Mouse (Mus musculus) testis, postnatal 10 days (tissue): ENCODE data around the gene Qk.

Source experiments
- DNase-seq: peaks from one replicate; pipeline ENCODE4 v3.0.0; 2021; ENCODE audit warnings: low spot score

The Qk gene

GRCm38 (mm10) chr17:10240081-10240480, 79.6 kb downstream of the Qk start:
- DNase-seq = no peak

DNA sequence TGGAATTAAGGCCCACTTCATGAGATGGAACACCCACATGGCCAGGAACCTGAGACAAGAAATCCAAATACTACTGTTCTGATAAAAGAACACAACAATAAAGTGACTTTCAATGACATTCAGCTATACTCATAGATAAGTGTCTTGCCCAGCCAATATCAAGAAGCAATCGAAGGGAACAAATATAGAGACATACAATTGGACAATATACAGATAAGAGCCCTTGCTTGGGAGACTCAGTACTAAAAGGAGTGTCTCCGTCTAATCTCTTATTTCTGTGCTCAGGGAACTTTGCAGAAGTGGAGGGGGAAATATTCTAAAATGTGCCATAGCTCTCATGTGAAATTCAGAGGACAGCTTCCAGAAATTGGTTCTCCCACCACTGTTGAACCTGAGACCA, 83.1 kb downstream of the Qk start:
- DNase-seq = no peak

DNA sequence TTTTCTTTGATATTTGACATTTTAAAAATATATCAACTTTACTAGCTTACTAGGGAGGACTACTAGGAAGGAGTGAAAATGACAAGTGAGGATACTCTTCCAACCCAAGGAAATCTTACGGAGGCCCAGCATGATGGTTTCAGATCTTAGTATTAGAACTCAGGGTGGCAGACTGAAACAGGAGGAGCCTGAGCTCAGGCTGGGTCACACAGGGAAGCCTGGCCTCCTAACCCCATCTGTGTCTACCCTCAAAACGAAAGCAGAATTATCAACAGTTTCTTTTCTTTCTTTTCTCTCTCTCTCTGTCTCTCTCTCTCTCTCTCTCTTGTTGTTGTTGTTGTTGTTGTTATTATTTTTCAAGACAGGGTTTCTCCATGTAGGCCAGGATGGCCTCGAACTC, 87.2 kb downstream of the Qk start:
- DNase-seq = no peak

- DNase-seq = no peak
Measured at GRCm38 (mm10) chr17:10227798-10228538, 91.7 kb downstream of the Qk start.

DNA sequence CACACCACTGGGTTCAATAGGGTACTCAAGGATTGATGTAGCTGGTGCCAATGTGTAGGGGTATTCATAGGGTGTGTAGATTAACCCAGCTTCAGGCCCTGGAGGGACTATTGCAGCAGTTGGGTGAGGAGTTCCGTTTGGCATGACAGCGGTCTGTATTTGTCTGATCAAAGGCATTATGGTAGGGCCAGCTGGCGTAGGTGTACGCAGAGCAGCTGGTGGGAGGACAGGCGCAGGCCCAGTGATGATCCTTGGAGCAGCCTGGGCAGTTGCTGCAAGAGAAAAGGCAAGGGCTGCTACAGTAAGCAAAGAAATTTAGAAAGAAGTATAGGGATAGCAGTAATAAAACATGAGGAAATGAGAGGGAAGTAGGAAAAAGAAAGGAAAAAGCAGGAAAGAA, 103.5 kb downstream of the Qk start:
- DNase-seq = no peak

- DNase-seq = no peak
Measured at GRCm38 (mm10) chr17:10209154-10209777, 110.4 kb downstream of the Qk start.

GRCm38 (mm10) chr17:10198662-10199061, 121.0 kb downstream of the Qk start:
- DNase-seq = no peak

GRCm38 (mm10) chr17:10198231-10198630, 121.4 kb downstream of the Qk start:
- DNase-seq = no peak

DNA sequence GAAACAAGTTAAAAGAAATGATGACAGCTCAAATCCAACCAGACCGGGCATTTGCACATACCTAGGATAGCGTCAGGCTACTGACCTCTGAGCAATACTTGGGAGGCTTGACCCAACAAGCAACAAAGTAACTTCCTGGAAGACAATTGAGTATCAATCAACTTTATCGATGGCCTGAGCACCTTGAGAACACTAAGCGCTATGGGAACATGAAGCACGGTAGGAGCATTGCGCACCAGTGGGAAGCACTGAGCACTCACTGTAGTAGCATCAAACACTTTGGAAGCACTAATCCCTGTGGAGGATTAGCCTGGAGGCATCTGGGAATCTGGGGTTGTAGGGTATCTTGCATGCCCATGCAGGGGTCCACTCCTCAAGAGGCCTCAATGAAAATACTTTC, 124.0 kb downstream of the Qk start:
- no peak for DNase-seq

GRCm38 (mm10) chr17:10190857-10191256, 128.8 kb downstream of the Qk start:
- no peak for DNase-seq

GRCm38 (mm10) chr17:10188481-10188880, 131.2 kb downstream of the Qk start:
- no peak for DNase-seq

- no peak for DNase-seq
Measured at GRCm38 (mm10) chr17:10187431-10188020, 132.1 kb downstream of the Qk start.

GRCm38 (mm10) chr17:10181761-10182160, 137.9 kb downstream of the Qk start:
- no peak for DNase-seq

GRCm38 (mm10) chr17:10177096-10177495, 142.6 kb downstream of the Qk start:
- DNase-seq = no peak

GRCm38 (mm10) chr17:10161258-10161657, 158.4 kb downstream of the Qk start:
- DNase-seq = no peak

- DNase-seq = no peak
Measured at GRCm38 (mm10) chr17:10160415-10160814, 159.2 kb downstream of the Qk start.

DNA sequence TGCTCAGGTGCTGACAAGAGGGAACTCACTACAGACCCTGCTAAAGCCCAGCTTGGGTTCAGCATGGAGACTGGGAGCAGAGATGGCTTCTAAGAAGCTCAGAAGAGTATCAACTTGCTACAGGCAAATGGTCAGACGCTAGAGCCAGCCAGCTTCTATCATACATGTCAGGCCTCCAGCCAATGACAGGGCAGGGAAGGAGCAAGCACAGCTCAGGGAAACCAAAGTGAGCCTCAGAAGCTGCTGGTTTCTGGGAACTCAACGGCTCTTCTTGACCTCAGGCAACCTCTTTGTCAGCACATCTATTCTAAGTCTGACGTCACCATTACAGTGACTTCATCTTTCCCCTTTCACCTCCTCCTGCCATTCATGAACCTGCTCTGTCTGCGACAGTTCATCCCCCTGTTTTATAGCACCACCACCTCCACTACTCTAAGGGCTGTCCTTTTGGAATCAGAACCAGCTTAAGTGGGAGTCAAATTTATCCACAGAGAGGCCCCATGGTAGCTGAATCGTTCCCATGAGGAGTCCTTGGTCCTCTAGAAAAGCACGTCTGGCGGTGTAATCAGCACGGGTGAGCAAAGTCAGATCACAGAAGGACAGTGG, 166.7 kb downstream of the Qk start:
- DNase-seq = no peak
